Mouse (Mus musculus) telencephalon, adult 2 months (tissue): ENCODE measurements at regions not wholly inside any gene's neighbourhood (a gene's known extent, or its start where the extent isn't known, plus 50 kb on each side); places are given as distances from the start of the nearest gene placed in this dataset.
A peak's percentile ranks its signal among the peaks of the same experiment; 100 is the strongest.
"Not testable (repeated sequence)": the region's sequence is repeated elsewhere in the genome, so short reads cannot be mapped to it uniquely, and the experiment has no call there.

Source experiments
- DNase-seq: peaks from one replicate; pipeline ENCODE4 v3.0.0-alpha.2; 2011; ENCODE audit warnings: low read depth, low spot score

GRCm38 (mm10) chr1:157622156-157622555, 115.6 kb downstream of the Sec16b start:
- not testable (repeated sequence) for DNase-seq

- DNase-seq: no peak
Observed at GRCm38 (mm10) chr1:157632586-157632985, 126.1 kb downstream of the Sec16b start.

- DNase-seq: no peak
Observed at GRCm38 (mm10) chr1:157633470-157633869, 126.9 kb downstream of the Sec16b start.

- DNase-seq: no peak
Observed at GRCm38 (mm10) chr1:157635776-157636175, 129.2 kb downstream of the Sec16b start.

GRCm38 (mm10) chr1:157643524-157643923, 137.0 kb downstream of the Sec16b start:
- DNase-seq: no peak

- no peak for DNase-seq
Observed at GRCm38 (mm10) chr1:157645682-157646421, 139.3 kb downstream of the Sec16b start.

- peak; percentile 75 for DNase-seq
Observed at GRCm38 (mm10) chr1:157655446-157655845, 148.9 kb downstream of the Sec16b start.

GRCm38 (mm10) chr1:157669626-157670025, 163.1 kb downstream of the Sec16b start:
- peak; percentile 60 for DNase-seq

GRCm38 (mm10) chr1:157684356-157684755, 177.8 kb downstream of the Sec16b start:
- DNase-seq: no peak

- no peak for DNase-seq
Observed at GRCm38 (mm10) chr1:157695198-157695597, 188.7 kb downstream of the Sec16b start.

- DNase-seq: no peak
Observed at GRCm38 (mm10) chr1:157703639-157704038, 197.1 kb downstream of the Sec16b start.

- DNase-seq: no peak
Observed at GRCm38 (mm10) chr1:157705364-157705763, 198.8 kb downstream of the Sec16b start.

GRCm38 (mm10) chr1:157707256-157707655, 200.7 kb downstream of the Sec16b start:
- no peak for DNase-seq

- no peak for DNase-seq
Observed at GRCm38 (mm10) chr1:157709117-157709516, 202.6 kb downstream of the Sec16b start.

- DNase-seq: no peak
Observed at GRCm38 (mm10) chr1:157710870-157711269, 204.3 kb downstream of the Sec16b start.

- DNase-seq: no peak
Observed at GRCm38 (mm10) chr1:157712519-157712918, 206.0 kb downstream of the Sec16b start.

GRCm38 (mm10) chr1:157713851-157714250, 207.3 kb downstream of the Sec16b start:
- no peak for DNase-seq

- DNase-seq: no peak
Observed at GRCm38 (mm10) chr1:157715632-157716031, 209.1 kb downstream of the Sec16b start.

GRCm38 (mm10) chr1:157717131-157717530, 210.6 kb downstream of the Sec16b start:
- DNase-seq: no peak

GRCm38 (mm10) chr1:157721946-157722345, 215.4 kb downstream of the Sec16b start:
- no peak for DNase-seq

- no peak for DNase-seq
Observed at GRCm38 (mm10) chr1:157731124-157731523, 224.6 kb downstream of the Sec16b start.

GRCm38 (mm10) chr1:157740725-157741665, 234.5 kb downstream of the Sec16b start:
- DNase-seq: no peak

- DNase-seq: peak; percentile 68
Observed at GRCm38 (mm10) chr1:157745611-157746010, 239.1 kb downstream of the Sec16b start.
